Mouse (Mus musculus): ENCODE measurements at regions not wholly inside any gene's neighbourhood (a gene's known extent, or its start where the extent isn't known, plus 50 kb on each side); places are given as distances from the start of the nearest gene placed in this dataset.
A peak's percentile ranks its signal among the peaks of the same experiment; 100 is the strongest.

DNA sequence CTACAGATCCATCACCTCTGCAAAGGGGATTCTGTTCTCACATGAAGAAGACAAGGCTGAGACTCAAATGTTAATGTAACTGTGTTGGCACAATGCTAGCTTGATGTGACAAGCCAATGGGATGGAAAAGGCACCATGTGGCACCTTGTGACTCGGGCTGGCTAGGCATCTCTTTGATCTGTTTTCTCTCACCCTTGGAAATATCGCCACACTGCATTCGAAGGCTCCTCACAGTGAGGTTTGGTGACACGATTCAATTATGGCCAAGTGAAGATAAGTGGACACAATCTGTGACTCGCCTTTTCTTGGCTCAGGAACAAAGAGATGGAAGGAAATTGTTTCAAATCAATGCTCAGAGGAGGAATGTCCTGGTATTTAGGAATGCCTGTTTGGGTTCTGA is 66.6 kb upstream of the Phyhipl start:
- no peak overlapping the region for H3ac ChIP-seq (ENCODE audit: control insufficient read depth, insufficient read length)
- H3K27me3 ChIP-seq (ENCODE audit: control insufficient read depth, insufficient read depth, insufficient read length), result no peaks in the 10 kb centered on the region
- H3K79me2 ChIP-seq (ENCODE audit: control insufficient read depth, insufficient read depth), result no peaks in the 10 kb centered on the region
- TF ChIP-seq MYOD1 (IDR thresholded peaks at IDR 0.05; ENCODE audit: control insufficient read depth in 1 of 3, insufficient read length in 2 of 3, low read depth in 2 of 3), result no peak
- no peak for TF ChIP-seq USF1 (IDR thresholded peaks at IDR 0.05; ENCODE audit: low read depth)
- TF ChIP-seq CEBPB (IDR thresholded peaks at IDR 0.05; ENCODE audit: insufficient read depth, poor library complexity, severe bottlenecking), result no peak
- no peak for TF ChIP-seq POLR2AphosphoS2 (IDR thresholded peaks at IDR 0.05; ENCODE audit: insufficient read length, low read depth)
- no peak for TF ChIP-seq SRF (IDR thresholded peaks at IDR 0.05; ENCODE audit: control insufficient read depth, insufficient read length, low read depth)
- TF ChIP-seq E2F4 (IDR thresholded peaks at IDR 0.05; ENCODE audit: insufficient read depth), result no peak
- TF ChIP-seq TCF12 (IDR thresholded peaks at IDR 0.05; ENCODE audit: insufficient read depth, poor library complexity, severe bottlenecking), result no peak
- TF ChIP-seq REST (IDR thresholded peaks at IDR 0.05; ENCODE audit: insufficient read depth, insufficient read length), result no peak
- TF ChIP-seq TCF3 (IDR thresholded peaks at IDR 0.05; ENCODE audit: insufficient read length, low read depth), result no peak
- TF ChIP-seq MAX (IDR thresholded peaks at IDR 0.05; ENCODE audit: low read depth), result no peak
- TF ChIP-seq POLR2A (IDR thresholded peaks at IDR 0.05; ENCODE audit: insufficient read length, low read depth), result no peak
- TF ChIP-seq MYOG (IDR thresholded peaks at IDR 0.05; ENCODE audit: control insufficient read depth in 1 of 3, insufficient read depth in 1 of 3, insufficient read length in 2 of 3, low read depth in 2 of 3), result no peak
- no peak overlapping the region for H3K4me3 ChIP-seq
- no peak overlapping the region for H3K4me2 ChIP-seq (ENCODE audit: low read depth)
- H3K36me3 ChIP-seq (ENCODE audit: control insufficient read depth, insufficient read depth), result no peaks in the 10 kb centered on the region

DNA sequence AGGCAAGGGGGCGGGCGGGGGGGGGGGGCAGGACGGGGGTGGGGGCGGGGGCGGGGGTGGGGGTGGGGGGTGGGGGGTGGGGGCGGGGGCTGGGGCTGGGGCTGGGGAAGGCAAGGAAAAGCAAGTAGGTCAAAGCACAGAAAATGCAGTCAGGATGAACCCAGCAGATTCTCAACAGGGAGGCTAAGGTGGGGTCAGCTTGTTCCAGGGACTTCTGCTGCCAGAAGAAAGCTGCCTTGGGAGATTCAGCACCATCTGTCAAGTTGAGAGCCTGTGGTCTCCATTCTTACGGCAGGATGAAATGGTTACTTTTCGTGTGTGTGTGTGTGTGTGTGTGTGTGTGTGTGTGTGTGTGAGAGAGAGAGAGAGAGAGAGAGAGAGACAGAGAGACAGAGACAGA is 61.7 kb upstream of the Phyhipl start:
- no peak for TF ChIP-seq POLR2AphosphoS2 (IDR thresholded peaks at IDR 0.05; ENCODE audit: insufficient read length, low read depth)
- no peak for TF ChIP-seq TCF3 (IDR thresholded peaks at IDR 0.05; ENCODE audit: insufficient read length, low read depth)
- no peak for TF ChIP-seq CEBPB (IDR thresholded peaks at IDR 0.05; ENCODE audit: insufficient read depth, poor library complexity, severe bottlenecking)
- TF ChIP-seq SRF (IDR thresholded peaks at IDR 0.05; ENCODE audit: control insufficient read depth, insufficient read length, low read depth), result no peak
- TF ChIP-seq POLR2A (IDR thresholded peaks at IDR 0.05; ENCODE audit: insufficient read length, low read depth), result no peak
- TF ChIP-seq REST (IDR thresholded peaks at IDR 0.05; ENCODE audit: insufficient read depth, insufficient read length), result no peak
- TF ChIP-seq MYOD1 (IDR thresholded peaks at IDR 0.05; ENCODE audit: control insufficient read depth in 1 of 3, insufficient read length in 2 of 3, low read depth in 2 of 3), result no peak
- Histone ChIP-seq H3K36me3 (ENCODE audit: control insufficient read depth, insufficient read depth) (no peaks in the 10 kb centered on the region), H3K4me3 (no peak overlapping the region), H3ac (ENCODE audit: control insufficient read depth, insufficient read length) (no peak overlapping the region), H3K27me3 (ENCODE audit: control insufficient read depth, insufficient read depth, insufficient read length) (no peaks in the 10 kb centered on the region), H3K4me2 (ENCODE audit: low read depth) (no peak overlapping the region), H3K79me2 (ENCODE audit: control insufficient read depth, insufficient read depth) (no peaks in the 10 kb centered on the region)

DNA sequence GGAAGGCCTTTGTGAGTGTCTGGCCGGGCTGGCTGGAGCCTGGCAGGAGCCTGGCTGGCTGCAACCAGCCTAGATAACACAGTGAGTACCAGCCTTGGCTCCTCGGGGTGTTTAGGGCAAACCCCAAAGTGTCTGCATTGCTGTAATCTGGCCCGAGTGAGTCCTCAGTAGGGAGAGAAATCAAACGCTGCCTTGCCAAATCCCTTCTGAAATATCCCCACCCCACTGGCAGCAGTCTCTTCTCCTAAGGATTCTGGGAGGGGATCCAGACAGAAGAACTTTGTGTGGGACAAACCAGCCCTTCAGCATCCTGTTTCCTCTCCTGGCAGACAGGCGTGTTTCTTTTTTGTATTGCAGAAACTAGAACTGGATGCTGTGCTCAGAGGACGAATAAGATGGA is 61.3 kb upstream of the Phyhipl start:
- Histone ChIP-seq H3ac (ENCODE audit: control insufficient read depth, insufficient read length) (no peak overlapping the region), H3K4me3 (no peak overlapping the region), H3K79me2 (ENCODE audit: control insufficient read depth, insufficient read depth) (no peaks in the 10 kb centered on the region), H3K27me3 (ENCODE audit: control insufficient read depth, insufficient read depth, insufficient read length) (no peaks in the 10 kb centered on the region), H3K4me2 (ENCODE audit: low read depth) (peak overlapping the region; percentile 52), H3K36me3 (ENCODE audit: control insufficient read depth, insufficient read depth) (no peaks in the 10 kb centered on the region)
- TF ChIP-seq TCF12 (IDR thresholded peaks at IDR 0.05; ENCODE audit: insufficient read depth, poor library complexity, severe bottlenecking), result no peak
- TF ChIP-seq CEBPB (IDR thresholded peaks at IDR 0.05; ENCODE audit: insufficient read depth, poor library complexity, severe bottlenecking), result no peak
- TF ChIP-seq MAX (IDR thresholded peaks at IDR 0.05; ENCODE audit: low read depth), result no peak

DNA sequence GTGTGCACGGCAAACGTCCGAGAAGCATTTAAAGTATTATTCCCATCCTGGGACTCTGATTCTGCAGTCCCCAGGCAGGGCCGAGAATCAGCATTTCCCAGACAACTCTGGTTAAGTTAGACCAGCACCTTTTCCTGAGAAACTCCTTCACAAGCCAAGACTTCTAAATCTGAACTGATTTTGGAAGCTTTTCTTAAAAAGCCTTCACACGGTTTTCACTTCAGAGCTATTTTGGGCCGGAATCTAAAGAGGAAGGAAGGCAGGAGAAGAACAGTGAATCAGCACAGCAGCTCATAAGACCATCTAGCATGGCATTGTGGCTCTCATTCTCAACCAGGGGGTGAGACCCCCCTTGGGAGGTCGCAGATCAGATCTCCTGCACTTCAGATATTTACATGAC is 57.5 kb upstream of the Phyhipl start:
- H3K36me3 ChIP-seq (ENCODE audit: control insufficient read depth, insufficient read depth), result no peaks in the 10 kb centered on the region
- H3ac ChIP-seq (ENCODE audit: control insufficient read depth, insufficient read length), result no peak overlapping the region
- H3K27me3 ChIP-seq (ENCODE audit: control insufficient read depth, insufficient read depth, insufficient read length), result no peaks in the 10 kb centered on the region
- H3K79me2 ChIP-seq (ENCODE audit: control insufficient read depth, insufficient read depth), result no peaks in the 10 kb centered on the region
- TF ChIP-seq SRF (IDR thresholded peaks at IDR 0.05; ENCODE audit: control insufficient read depth, insufficient read length, low read depth) (no peak), TCF3 (IDR thresholded peaks at IDR 0.05; ENCODE audit: insufficient read length, low read depth) (no peak), USF1 (IDR thresholded peaks at IDR 0.05; ENCODE audit: low read depth) (no peak), MYOD1 (IDR thresholded peaks at IDR 0.05; ENCODE audit: control insufficient read depth in 1 of 3, insufficient read length in 2 of 3, low read depth in 2 of 3) (no peak), CEBPB (IDR thresholded peaks at IDR 0.05; ENCODE audit: insufficient read depth, poor library complexity, severe bottlenecking) (no peak), MYOG (IDR thresholded peaks at IDR 0.05; ENCODE audit: control insufficient read depth in 1 of 3, insufficient read depth in 1 of 3, insufficient read length in 2 of 3, low read depth in 2 of 3) (no peak), POLR2A (IDR thresholded peaks at IDR 0.05; ENCODE audit: insufficient read length, low read depth) (no peak), E2F4 (IDR thresholded peaks at IDR 0.05; ENCODE audit: insufficient read depth) (no peak)
- no peak overlapping the region for H3K4me2 ChIP-seq (ENCODE audit: low read depth)
- H3K4me3 ChIP-seq, result no peak overlapping the region

DNA sequence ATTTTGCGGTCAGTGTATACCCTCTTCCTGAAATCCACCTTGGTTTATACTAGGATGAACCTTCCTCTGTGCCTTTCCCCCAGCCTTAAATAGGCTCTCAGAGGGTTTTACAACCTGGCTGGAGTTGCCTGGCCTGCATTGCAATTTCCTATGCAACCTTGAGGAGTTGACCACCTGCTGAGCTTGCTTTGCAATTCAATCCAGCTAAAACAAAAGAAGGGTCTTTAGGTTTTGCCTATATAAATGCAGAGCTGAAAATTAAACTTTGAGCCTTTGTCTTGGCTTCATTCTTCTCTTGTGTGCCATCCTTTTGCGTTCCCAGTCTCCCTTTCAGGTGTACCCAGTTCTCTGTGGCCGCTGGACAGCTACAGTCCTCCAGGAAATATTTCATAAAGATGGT is 53.0 kb upstream of the Phyhipl start:
- no peak overlapping the region for H3K4me2 ChIP-seq (ENCODE audit: low read depth)
- H3K4me3 ChIP-seq, result no peak overlapping the region
- no peaks in the 10 kb centered on the region for H3K27me3 ChIP-seq (ENCODE audit: control insufficient read depth, insufficient read depth, insufficient read length)
- H3ac ChIP-seq (ENCODE audit: control insufficient read depth, insufficient read length), result no peak overlapping the region
- H3K79me2 ChIP-seq (ENCODE audit: control insufficient read depth, insufficient read depth), result no peaks in the 10 kb centered on the region
- no peaks in the 10 kb centered on the region for H3K36me3 ChIP-seq (ENCODE audit: control insufficient read depth, insufficient read depth)
- TF ChIP-seq TCF12 (IDR thresholded peaks at IDR 0.05; ENCODE audit: insufficient read depth, poor library complexity, severe bottlenecking) (no peak), E2F4 (IDR thresholded peaks at IDR 0.05; ENCODE audit: insufficient read depth) (no peak)
